Mouse (Mus musculus) brain, embryonic 14.5 days (tissue): Measurements from ENCODE around the gene Amn1. TPM values are rescaled to one million over a fixed set of nuclear protein-coding genes. Genes with fewer than 3 reads are reported as not detected.
A peak's percentile ranks its signal among the peaks of the same experiment; 100 is the strongest.
"Not testable (repeated sequence)": the region's sequence is repeated elsewhere in the genome, so short reads cannot be mapped to it uniquely, and the experiment has no call there.

Experiments
- DNase-seq: peaks from one replicate; pipeline ENCODE4 v3.0.0-alpha.2; 2011; ENCODE audit warnings: low read depth
- CTCF ChIP-seq: fragments of 200-500 bp; IDR thresholded peaks from 2 replicates; pipeline ENCODE4 v1.5.1; 2012; ENCODE audit warnings: inconsistent platforms, mild to moderate bottlenecking, moderate library complexity, borderline replicate concordance; ENCODE audit not compliant: insufficient read depth, insufficient read length; ENCODE audit errors: extremely low read depth
- POLR2A ChIP-seq: fragments of 200-500 bp; IDR thresholded peaks from 2 replicates; pipeline ENCODE4 v1.6.1; 2012; ENCODE audit warnings: mild to moderate bottlenecking, inconsistent platforms, borderline replicate concordance; ENCODE audit not compliant: poor library complexity, insufficient read depth, insufficient read length, severe bottlenecking; ENCODE audit errors: extremely low read depth
- polyA plus RNA-seq: library from polyadenylated mRNA; depleted of rRNA; stranded (reverse); fragments of >200 nt; gene quantifications from 2 replicates; pipeline ENCODE4 v1.2.3, GENCODE M21; 2012; rRNA removed

Amn1 gene
- 65.0 and 88.5 TPM in 2 replicates for polyA plus RNA-seq

- TF ChIP-seq POLR2A (peak; percentile 94; the same call in 1 of the 2 replicates), CTCF (peak; percentile 8; the same call in 1 of the 2 replicates)
- DNase-seq = peak; percentile 100
Observed at GRCm38 (mm10) chr6:149188041-149188924, at the start of gene Amn1. Amn1 (minus strand) TSS chr6:149188712.

- TF ChIP-seq POLR2A = no peak
- TF ChIP-seq CTCF = no peak
- no peak for DNase-seq
Observed at GRCm38 (mm10) chr6:149236807-149237206, 48.3 kb upstream of the Amn1 start.

GRCm38 (mm10) chr6:149233918-149234317 is 45.4 kb upstream of the Amn1 start:
- no peak for DNase-seq
- TF ChIP-seq CTCF (no peak), POLR2A (no peak)

DNA sequence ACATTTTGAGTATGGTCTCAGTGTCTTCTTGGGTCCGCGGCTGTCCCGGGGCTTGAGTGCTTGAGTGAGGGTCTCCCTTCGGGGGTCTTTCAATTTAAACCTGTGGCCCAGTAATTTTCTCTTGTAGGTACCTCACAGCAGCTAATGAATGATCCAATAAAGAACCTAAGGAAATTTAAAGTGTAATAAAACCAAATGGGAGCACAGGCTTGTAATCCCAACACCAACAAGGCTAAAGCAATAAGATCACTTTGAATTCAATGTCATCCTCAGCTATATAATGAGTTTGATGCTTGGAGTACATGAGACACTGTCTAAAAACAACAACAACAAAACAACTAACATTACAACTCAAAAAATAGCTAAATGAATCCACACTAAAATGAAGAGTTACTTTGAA is 36.2 kb upstream of the Amn1 start:
- no peak for DNase-seq
- TF ChIP-seq CTCF (no peak), POLR2A (no peak)

- TF ChIP-seq CTCF (no peak), POLR2A (no peak)
- no peak for DNase-seq
Observed at GRCm38 (mm10) chr6:149221296-149221695, 32.8 kb upstream of the Amn1 start.

DNA sequence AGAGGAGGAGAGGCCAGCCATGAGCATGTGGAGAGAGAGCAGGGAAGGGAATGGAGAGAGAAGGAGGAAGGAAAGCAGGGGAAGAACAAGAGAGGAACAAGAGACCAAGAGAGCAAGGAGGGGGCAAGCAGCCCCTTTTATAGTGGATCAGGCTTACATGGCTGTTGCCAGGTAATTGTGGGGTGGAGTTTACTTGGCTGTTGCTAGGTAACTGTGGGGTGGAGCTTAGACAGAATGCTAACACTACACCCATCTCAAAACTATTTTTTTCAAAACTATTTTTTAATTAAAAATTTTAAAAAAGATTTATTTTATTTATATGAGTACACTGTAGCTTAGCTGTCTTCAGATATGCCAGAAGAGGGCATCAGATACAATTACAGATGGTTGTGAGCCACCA is 10.1 kb upstream of the Amn1 start:
- TF ChIP-seq CTCF (no peak), POLR2A (no peak)
- DNase-seq = no peak

DNA sequence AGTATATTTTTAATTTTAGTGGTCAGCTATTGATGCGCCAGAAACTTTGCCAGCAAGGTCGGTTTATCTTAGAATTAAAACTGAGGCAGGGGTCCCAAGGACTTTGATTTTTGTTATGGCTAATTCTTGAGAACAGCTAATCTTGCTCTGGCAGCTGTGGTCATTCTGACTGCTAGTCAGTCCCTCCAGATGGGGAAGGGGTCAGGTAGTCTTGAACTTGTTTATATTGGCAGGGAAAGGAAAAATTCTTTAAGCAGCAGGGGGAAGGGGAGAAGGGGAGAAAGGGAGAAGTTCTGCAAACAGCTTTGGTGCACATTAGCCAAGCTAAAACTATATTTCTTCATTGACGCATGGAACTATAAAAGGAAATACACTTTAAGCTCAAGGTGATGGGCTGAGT is 8.6 kb upstream of the Amn1 start:
- TF ChIP-seq POLR2A = no peak
- TF ChIP-seq CTCF = no peak
- DNase-seq = no peak

DNA sequence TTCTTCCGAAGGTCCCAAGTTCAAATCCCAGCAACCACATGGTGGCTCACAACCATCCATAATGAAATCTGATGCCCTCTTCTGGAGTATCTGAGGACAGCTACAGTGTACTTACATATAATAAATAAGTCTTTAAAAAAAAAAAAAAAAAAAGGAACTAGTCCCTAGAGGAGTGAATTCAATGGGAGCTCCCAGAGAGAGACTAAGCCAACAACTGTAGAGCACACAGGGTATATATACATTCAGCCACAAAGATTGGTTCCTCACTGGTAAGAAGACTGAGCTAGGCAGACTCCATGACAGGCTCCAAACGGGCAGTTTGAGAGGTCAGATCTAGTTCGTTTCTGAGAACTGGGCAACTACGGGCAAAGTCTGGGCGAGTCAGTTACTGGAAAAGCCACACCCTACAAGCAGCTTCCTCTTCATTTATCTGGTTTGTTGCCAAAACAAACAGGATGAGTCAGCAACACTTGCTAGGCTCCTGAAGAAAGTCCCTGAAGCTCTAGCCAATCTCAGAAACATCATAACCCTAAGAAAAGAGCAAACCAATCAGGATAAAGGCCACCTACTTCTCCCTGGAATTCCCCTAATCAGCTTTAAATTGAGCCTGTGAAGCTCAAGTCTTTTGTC is 4.9 kb upstream of the Amn1 start:
- TF ChIP-seq CTCF (no peak), POLR2A (no peak)
- DNase-seq = peak; percentile 11

DNA sequence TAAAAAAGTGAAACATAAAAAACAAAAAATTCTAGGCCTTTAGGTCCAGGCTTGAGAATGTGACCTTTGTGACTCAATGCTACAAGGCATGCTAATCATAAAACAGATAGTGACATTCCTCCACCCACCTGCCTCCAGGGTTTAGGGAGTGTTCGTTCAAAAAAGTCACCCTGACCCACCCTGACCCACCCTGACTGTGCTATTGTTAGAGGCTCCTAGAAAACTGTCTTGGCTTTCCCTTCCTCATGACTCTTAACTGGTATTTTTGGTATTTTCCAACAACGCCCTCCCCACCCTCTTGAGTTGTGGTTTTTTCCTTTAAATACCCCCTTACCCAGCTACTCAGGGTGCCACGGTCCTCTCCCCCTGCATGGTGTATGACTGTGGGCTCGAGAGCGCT is 3.4 kb upstream of the Amn1 start:
- not testable (repeated sequence) for DNase-seq

DNA sequence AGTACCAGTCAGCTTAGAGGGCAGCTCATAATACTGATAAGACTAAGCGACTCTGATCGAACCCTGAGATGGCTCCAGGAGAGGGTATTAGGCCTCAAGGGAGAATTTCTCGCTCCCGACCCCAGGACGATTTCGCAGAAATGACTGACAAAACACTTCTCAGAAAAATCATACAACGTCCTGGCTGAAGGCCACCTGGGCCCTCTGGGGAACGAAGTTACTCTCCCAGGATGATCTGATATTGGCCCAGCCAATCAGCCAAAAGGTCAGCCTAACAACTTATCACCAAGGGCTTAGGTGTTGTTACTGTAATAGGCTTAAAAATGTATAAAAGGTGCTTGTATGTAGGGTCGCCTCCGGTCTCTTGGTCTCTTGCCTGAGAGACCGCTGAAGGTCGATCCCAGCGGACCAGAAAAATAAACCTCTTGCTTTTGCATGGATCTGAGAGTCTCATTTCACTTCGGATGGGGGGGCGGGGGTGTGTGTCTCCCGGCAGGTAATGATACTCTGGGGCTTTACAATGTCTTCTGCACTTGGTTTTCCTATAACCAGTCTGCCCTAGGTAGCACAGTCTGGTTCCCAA is 919 bp upstream of the Amn1 start:
- TF ChIP-seq POLR2A (no peak), CTCF (no peak)
- DNase-seq = peak; percentile 3

GRCm38 (mm10) chr6:149188925-149189257 is 379 bp upstream of the Amn1 start:
- DNase-seq = no peak
- TF ChIP-seq POLR2A (no peak), CTCF (no peak)
